Mouse (Mus musculus): ENCODE results near the gene Pdcd11. TPM values are rescaled to one million over a fixed set of nuclear protein-coding genes. Genes with fewer than 3 reads are reported as not detected.
A peak's percentile ranks its signal among the peaks of the same experiment; 100 is the strongest.

Gene Pdcd11
- polyA plus RNA-seq, 1 experiment from 2014 or later = 6.1 TPM

DNA sequence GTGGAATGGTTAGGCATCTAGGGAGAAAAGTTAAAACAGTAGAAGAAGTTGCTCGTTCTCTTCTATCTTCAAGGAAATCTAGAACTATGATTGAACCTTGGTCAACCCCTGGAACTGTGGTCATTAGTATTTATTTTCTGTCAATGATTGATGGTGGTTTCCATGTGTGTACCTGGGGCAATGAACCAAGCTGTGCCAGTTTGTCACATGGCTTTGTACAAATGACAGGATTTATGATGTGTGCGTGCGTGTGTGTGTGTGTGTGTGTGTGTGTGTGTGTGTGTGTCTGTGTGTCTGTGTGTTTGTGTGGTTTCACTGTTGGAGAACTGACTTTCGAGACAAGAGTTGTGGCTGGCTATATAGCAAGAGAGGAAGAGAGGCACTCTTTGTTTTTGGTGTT lies 37.1 kb upstream of the Pdcd11 start:
- no peaks in the 10 kb centered on the region for H3K27me3 ChIP-seq (ENCODE audit: control insufficient read depth, insufficient read depth, low read length)
- ATAC-seq (replicated peaks; ENCODE audit: insufficient number of reproducible peaks, low FRiP score, low TSS enrichment) = no peak
- H3K27ac ChIP-seq (ENCODE audit: low read depth, low read length) = no peak overlapping the region
- no peak overlapping the region for H3K4me2 ChIP-seq
- peaks cover 3% of the 10 kb centered on the region; the same call in 1 of the 2 replicates for H3K4me1 ChIP-seq (ENCODE audit: control insufficient read depth, insufficient read depth, low read length)
- 87% methylated on average over 4 of the region's 4 CpGs for WGBS (ENCODE audit: insufficient replicate concordance)
- H3K36me3 ChIP-seq (ENCODE audit: control insufficient read depth, insufficient read depth, low read length) = no peaks in the 10 kb centered on the region
- no peak overlapping the region for H3K4me3 ChIP-seq (ENCODE audit: low read depth, low read length)
- no peaks in the 10 kb centered on the region for H3K9me3 ChIP-seq (replicated peaks; ENCODE audit: control insufficient read depth, low read length)
- H3K9ac ChIP-seq (ENCODE audit: low read depth, low read length) = no peak overlapping the region

- H3K27ac ChIP-seq (ENCODE audit: low read depth, low read length) = no peak overlapping the region
- no peaks in the 10 kb centered on the region for H3K27me3 ChIP-seq (ENCODE audit: control insufficient read depth, insufficient read depth, low read length)
- no peaks in the 10 kb centered on the region for H3K4me1 ChIP-seq (ENCODE audit: control insufficient read depth, insufficient read depth, low read length)
- no peaks in the 10 kb centered on the region for H3K36me3 ChIP-seq (ENCODE audit: control insufficient read depth, insufficient read depth, low read length)
- 43% methylated on average over 1 of the region's 1 CpGs for WGBS (ENCODE audit: insufficient replicate concordance)
- no peaks in the 10 kb centered on the region for H3K9me3 ChIP-seq (replicated peaks; ENCODE audit: control insufficient read depth, low read length)
- no peak for ATAC-seq (replicated peaks; ENCODE audit: insufficient number of reproducible peaks, low FRiP score, low TSS enrichment)
- H3K4me2 ChIP-seq = no peak overlapping the region
- no peak overlapping the region for H3K4me3 ChIP-seq (ENCODE audit: low read depth, low read length)
- H3K9ac ChIP-seq (ENCODE audit: low read depth, low read length) = no peak overlapping the region
Measured at GRCm38 (mm10) chr19:47057684-47058083, 32.9 kb upstream of the Pdcd11 start.

DNA sequence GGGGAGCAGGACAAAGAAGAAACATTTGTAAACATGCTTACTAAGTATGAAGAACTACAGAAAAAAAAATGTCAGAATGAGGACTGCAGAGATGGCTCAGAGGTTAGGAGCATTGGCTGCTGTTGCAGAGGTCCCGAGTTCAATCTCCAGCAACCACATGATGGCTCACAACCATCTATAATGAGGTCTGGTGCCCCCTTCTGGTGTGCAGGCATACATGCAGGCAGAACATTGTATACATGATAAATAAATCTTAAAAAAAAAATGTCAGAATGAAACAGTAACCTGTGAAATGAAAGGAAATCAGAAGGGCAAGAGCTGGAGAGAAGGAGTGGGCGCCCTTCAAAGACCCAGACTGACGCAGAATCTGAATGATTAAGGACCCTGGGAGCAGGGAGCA lies 24.7 kb upstream of the Pdcd11 start:
- ATAC-seq (replicated peaks; ENCODE audit: insufficient number of reproducible peaks, low FRiP score, low TSS enrichment) = no peak
- Histone ChIP-seq H3K4me1 (ENCODE audit: control insufficient read depth, insufficient read depth, low read length) (peaks cover 10% of the 10 kb centered on the region), H3K4me2 (no peak overlapping the region), H3K27me3 (ENCODE audit: control insufficient read depth, insufficient read depth, low read length) (no peaks in the 10 kb centered on the region), H3K9ac (ENCODE audit: low read depth, low read length) (no peak overlapping the region), H3K4me3 (ENCODE audit: low read depth, low read length) (no peak overlapping the region), H3K36me3 (ENCODE audit: control insufficient read depth, insufficient read depth, low read length) (no peaks in the 10 kb centered on the region), H3K27ac (ENCODE audit: low read depth, low read length) (no peak overlapping the region), H3K9me3 (replicated peaks; ENCODE audit: control insufficient read depth, low read length) (no peaks in the 10 kb centered on the region)
- 90% methylated on average over 3 of the region's 3 CpGs for WGBS (ENCODE audit: insufficient replicate concordance)

- Histone ChIP-seq H3K27me3 (ENCODE audit: control insufficient read depth, insufficient read depth, low read length) (no peaks in the 10 kb centered on the region), H3K4me3 (ENCODE audit: low read depth, low read length) (peak within 1 kb of the TSS; percentile 99), H3K4me1 (ENCODE audit: control insufficient read depth, insufficient read depth, low read length) (peaks cover 10% of the 10 kb centered on the region), H3K36me3 (ENCODE audit: control insufficient read depth, insufficient read depth, low read length) (peaks cover 5% of the 10 kb centered on the region), H3K27ac (ENCODE audit: low read depth, low read length) (peak within 1 kb of the TSS; percentile 82), H3K9ac (ENCODE audit: low read depth, low read length) (peak within 1 kb of the TSS; percentile 95), H3K4me2 (peak within 1 kb of the TSS; percentile 84), H3K9me3 (replicated peaks; ENCODE audit: control insufficient read depth, low read length) (no peaks in the 10 kb centered on the region)
- 10% methylated on average over 46 of the region's 49 CpGs for WGBS (ENCODE audit: insufficient replicate concordance)
- peak; percentile 67 for ATAC-seq (replicated peaks; ENCODE audit: insufficient number of reproducible peaks, low FRiP score, low TSS enrichment)
Measured at GRCm38 (mm10) chr19:47067096-47067882, 23.3 kb upstream of the Pdcd11 start, which contains the start of gene Taf5. TSS of gene Taf5 (plus strand) at chr19:47067746.

DNA sequence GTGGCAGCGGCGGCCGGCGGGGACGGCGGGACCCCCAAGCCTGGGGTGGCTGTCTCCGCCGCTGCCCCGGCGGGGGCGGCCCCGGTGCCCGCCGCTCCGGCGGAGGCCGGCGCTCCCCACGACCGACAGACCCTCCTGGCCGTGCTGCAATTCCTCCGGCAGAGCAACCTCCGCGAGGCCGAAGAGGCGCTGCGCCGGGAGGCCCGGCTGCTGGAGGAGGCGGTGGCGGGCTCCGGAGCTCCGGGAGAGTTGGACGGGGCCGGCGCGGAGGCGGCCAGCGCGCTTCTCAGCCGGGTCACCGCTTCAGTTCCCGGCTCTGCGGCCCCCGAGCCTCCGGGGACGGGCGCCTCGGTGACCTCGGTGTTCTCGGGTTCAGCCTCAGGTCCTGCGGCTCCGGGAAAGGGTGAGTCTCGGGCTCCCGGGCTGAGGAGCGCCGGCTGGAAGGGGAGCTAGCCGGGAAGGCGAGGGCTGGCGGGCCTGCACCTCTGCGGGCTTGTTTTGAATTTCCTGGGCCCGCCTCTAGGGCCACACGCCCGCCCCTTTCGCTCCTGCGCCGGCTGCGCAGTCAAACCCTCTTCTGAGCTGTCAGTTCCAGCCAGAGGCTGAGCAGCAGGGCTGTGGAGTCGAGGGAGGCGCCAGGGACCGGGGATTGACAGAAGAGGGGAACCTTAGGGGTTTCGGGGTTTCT lies 22.5 kb upstream of the Pdcd11 start:
- no peaks in the 10 kb centered on the region for H3K27me3 ChIP-seq (ENCODE audit: control insufficient read depth, insufficient read depth, low read length)
- H3K36me3 ChIP-seq (ENCODE audit: control insufficient read depth, insufficient read depth, low read length) = peaks cover 5% of the 10 kb centered on the region
- peak overlapping the region; percentile 99 for H3K4me3 ChIP-seq (ENCODE audit: low read depth, low read length)
- peak overlapping the region; percentile 79 for H3K27ac ChIP-seq (ENCODE audit: low read depth, low read length)
- ATAC-seq (replicated peaks; ENCODE audit: insufficient number of reproducible peaks, low FRiP score, low TSS enrichment) = peak; percentile 85
- peak overlapping the region; percentile 84 for H3K4me2 ChIP-seq
- H3K4me1 ChIP-seq (ENCODE audit: control insufficient read depth, insufficient read depth, low read length) = peaks cover 10% of the 10 kb centered on the region
- no peaks in the 10 kb centered on the region for H3K9me3 ChIP-seq (replicated peaks; ENCODE audit: control insufficient read depth, low read length)
- H3K9ac ChIP-seq (ENCODE audit: low read depth, low read length) = peak overlapping the region; percentile 95
- WGBS (ENCODE audit: insufficient replicate concordance) = under 1% methylated on average over 70 of the region's 72 CpGs

GRCm38 (mm10) chr19:47088226-47088625 lies 2.3 kb upstream of the Pdcd11 start:
- no peak overlapping the region for H3K27ac ChIP-seq (ENCODE audit: low read depth, low read length)
- H3K36me3 ChIP-seq (ENCODE audit: control insufficient read depth, insufficient read depth, low read length) = peaks cover 15% of the 10 kb centered on the region
- WGBS (ENCODE audit: insufficient replicate concordance) = 75% methylated on average over 3 of the region's 3 CpGs
- H3K4me2 ChIP-seq = peak overlapping the region; percentile 94
- no peak overlapping the region for H3K4me3 ChIP-seq (ENCODE audit: low read depth, low read length)
- H3K27me3 ChIP-seq (ENCODE audit: control insufficient read depth, insufficient read depth, low read length) = no peaks in the 10 kb centered on the region
- H3K9me3 ChIP-seq (replicated peaks; ENCODE audit: control insufficient read depth, low read length) = no peaks in the 10 kb centered on the region
- no peak for ATAC-seq (replicated peaks; ENCODE audit: insufficient number of reproducible peaks, low FRiP score, low TSS enrichment)
- no peak overlapping the region for H3K9ac ChIP-seq (ENCODE audit: low read depth, low read length)
- peaks cover 20% of the 10 kb centered on the region for H3K4me1 ChIP-seq (ENCODE audit: control insufficient read depth, insufficient read depth, low read length)

DNA sequence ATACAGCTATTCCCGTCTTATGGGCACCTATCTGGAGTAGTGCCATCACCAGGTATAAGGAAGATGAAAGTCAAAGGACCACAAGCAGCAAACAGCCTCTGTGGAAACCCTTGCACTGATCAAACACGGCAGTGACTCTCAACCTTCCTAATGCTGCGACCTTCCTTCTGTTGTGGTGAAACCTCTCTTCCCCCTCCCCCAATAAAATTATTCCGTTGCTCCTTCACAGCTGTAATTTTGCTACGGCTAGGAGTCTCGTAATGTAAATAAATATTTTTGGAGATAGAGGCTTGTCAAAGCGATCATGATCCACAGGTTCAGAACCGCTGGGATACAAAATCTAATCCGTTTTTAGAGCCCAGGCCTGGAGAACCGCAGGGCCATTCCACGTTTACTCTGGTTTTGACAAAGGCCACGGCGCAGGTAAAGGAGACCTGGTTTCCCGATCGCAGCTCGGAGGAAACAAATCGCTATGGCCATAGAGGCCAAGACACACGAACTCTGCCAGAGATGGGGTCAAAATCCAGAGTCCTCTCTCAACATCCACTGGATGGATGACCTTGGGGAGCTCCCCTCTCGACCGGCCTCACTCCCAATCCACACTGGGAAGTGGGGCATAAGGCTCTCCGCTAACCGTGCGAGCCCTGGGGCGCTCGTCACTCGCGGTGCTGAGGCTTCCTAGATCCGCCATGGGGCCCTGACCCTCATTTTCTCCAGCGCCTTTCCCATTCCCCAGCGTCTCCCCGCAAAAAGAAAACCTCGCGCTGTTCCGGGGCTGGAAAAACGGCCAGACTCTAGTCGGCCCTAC lies 646 bp upstream of the Pdcd11 start:
- Histone ChIP-seq H3K27ac (ENCODE audit: low read depth, low read length) (peak overlapping the region; percentile 89), H3K9me3 (replicated peaks; ENCODE audit: control insufficient read depth, low read length) (no peaks in the 10 kb centered on the region), H3K4me1 (ENCODE audit: control insufficient read depth, insufficient read depth, low read length) (peaks cover 20% of the 10 kb centered on the region), H3K36me3 (ENCODE audit: control insufficient read depth, insufficient read depth, low read length) (peaks cover 4% of the 10 kb centered on the region), H3K9ac (ENCODE audit: low read depth, low read length) (peak overlapping the region; percentile 99), H3K27me3 (ENCODE audit: control insufficient read depth, insufficient read depth, low read length) (no peaks in the 10 kb centered on the region), H3K4me2 (peak overlapping the region; percentile 94), H3K4me3 (ENCODE audit: low read depth, low read length) (peak overlapping the region; percentile 96)
- WGBS (ENCODE audit: insufficient replicate concordance) = 2% methylated on average over 36 of the region's 36 CpGs
- ATAC-seq (replicated peaks; ENCODE audit: insufficient number of reproducible peaks, low FRiP score, low TSS enrichment) = peak; percentile 58

DNA sequence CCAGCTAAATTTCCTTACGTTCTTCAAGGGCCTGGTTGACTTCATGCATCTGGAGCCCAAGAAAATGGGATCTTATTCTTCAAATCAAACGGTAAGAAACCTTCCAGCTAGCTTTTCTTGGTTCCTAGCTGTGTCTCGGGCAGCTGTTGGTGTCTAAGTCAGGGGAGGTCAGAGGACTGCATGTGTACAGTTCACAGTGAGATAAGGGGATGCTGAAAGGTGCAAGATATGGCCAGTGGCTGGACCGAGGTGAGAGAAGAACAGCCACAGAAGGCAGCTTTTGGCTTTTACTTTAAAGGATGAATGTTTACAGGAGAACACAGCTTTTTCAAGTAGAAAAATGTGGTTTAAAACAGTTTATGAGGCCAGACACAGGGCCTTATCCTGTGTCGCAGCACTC lies 10.5 kb downstream of the Pdcd11 start:
- 70% methylated on average over 5 of the region's 5 CpGs for WGBS (ENCODE audit: insufficient replicate concordance)
- no peak for ATAC-seq (replicated peaks; ENCODE audit: insufficient number of reproducible peaks, low FRiP score, low TSS enrichment)
- Histone ChIP-seq H3K27me3 (ENCODE audit: control insufficient read depth, insufficient read depth, low read length) (no peaks in the 10 kb centered on the region), H3K36me3 (ENCODE audit: control insufficient read depth, insufficient read depth, low read length) (peaks cover 40% of the 10 kb centered on the region), H3K9ac (ENCODE audit: low read depth, low read length) (no peak overlapping the region), H3K4me1 (ENCODE audit: control insufficient read depth, insufficient read depth, low read length) (no peaks in the 10 kb centered on the region), H3K9me3 (replicated peaks; ENCODE audit: control insufficient read depth, low read length) (no peaks in the 10 kb centered on the region), H3K4me3 (ENCODE audit: low read depth, low read length) (no peak overlapping the region), H3K4me2 (no peak overlapping the region), H3K27ac (ENCODE audit: low read depth, low read length) (no peak overlapping the region)

All from heart, embryonic 11.5 days (tissue).